18 mouse cellular contexts compared by ENCODE assay signal in genomic region chr6:31056786-31057566, GRCm38 (mm10).
DNase-seq lines count a peak whose midpoint lies in the region; ATAC-seq and TF ChIP-seq lines count a peak whose summit lies in the region.
"Had no signal": no experiment of that assay in that cellular context is flagged by ENCODE, and none has a peak within 500 bp of the region (broad histone marks: within the 10 kb centered on the region; RNA-seq: fewer than 3 reads in every experiment).

No protein-coding gene starts in this region.

- ATAC-seq in heart, postnatal 0 days (ENCODE audit: insufficient read depth, low read depth) = no peak

- no peaks in the 10 kb centered on the region for H3K79me2 ChIP-seq in MEL (ENCODE audit: control insufficient read depth, insufficient read depth, low read length, poor library complexity)

- no peaks in the 10 kb centered on the region for H3K36me3 ChIP-seq in heart, postnatal 0 days (replicated peaks; ENCODE audit: control insufficient read depth, insufficient read depth, low read length)
- H3K36me3 ChIP-seq in MEL (ENCODE audit: control insufficient read depth in 1 of 2, insufficient read depth in 2 of 2, low read length in 2 of 2) = peaks cover 0 to 6% of the 10 kb centered on the region in 2 experiments; a peak in 2 of 4 replicates
- H3K36me3 ChIP-seq: heart, embryonic 15.5 days; limb, embryonic 12.5 days had no signal

- peak; percentile 5 for DNase-seq in heart, postnatal 0 days (ENCODE audit: low spot score)
- no peak for DNase-seq in heart, postnatal 36 days
- DNase-seq in left cerebral cortex, postnatal 4 days = peak; percentile 25
- DNase-seq in left cerebral cortex, adult 9 months (ENCODE audit: low spot score in 2 of 2) = no peak
- no peak for DNase-seq in MEL (ENCODE audit: low read depth, low spot score)
- DNase-seq in brain, embryonic 14.5 days (ENCODE audit: low read depth) = peak; percentile 84
- no peak for DNase-seq in retina, embryonic 14.5 days (ENCODE audit: low spot score)
- no peak for DNase-seq in gastrocnemius, adult 18-20 months (ENCODE audit: low spot score)
- DNase-seq: adrenal gland, postnatal 25 days; cerebellum, adult 9-10 months; gastrocnemius, postnatal 10 days; heart, adult 18-20 months; kidney, adult 9 months; kidney, postnatal 36 days; liver, embryonic 13.5 days; thymus, adult 18-20 months had no signal

- H3K9me3 ChIP-seq in heart, postnatal 0 days (replicated peaks; ENCODE audit: control insufficient read depth, low read length) = no peaks in the 10 kb centered on the region
- no peaks in the 10 kb centered on the region for H3K9me3 ChIP-seq in MEL (replicated peaks; ENCODE audit: insufficient read depth, low read length)
- H3K9me3 ChIP-seq: heart, embryonic 15.5 days; limb, embryonic 12.5 days; liver, embryonic 13.5 days had no signal

- TF ChIP-seq CTCF in heart, postnatal 0 days (IDR thresholded peaks at IDR 0.05; ENCODE audit: low read depth) = no peak
- no peak for TF ChIP-seq CTCF in MEL (IDR thresholded peaks at IDR 0.05 in 2 of 3, conservative IDR thresholded peaks at IDR 0.05 in 1 of 3; ENCODE audit: control insufficient read depth in 1 of 3, insufficient read depth in 1 of 3, low read depth in 2 of 3, low read length in 3 of 3, poor library complexity in 1 of 3, severe bottlenecking in 1 of 3)
- TF ChIP-seq CTCF in brain, embryonic 14.5 days (IDR thresholded peaks at IDR 0.05; ENCODE audit: borderline replicate concordance, extremely low read depth, insufficient read depth, insufficient read length) = no peak

- TF ChIP-seq POLR2A in MEL (IDR thresholded peaks at IDR 0.05; ENCODE audit: control insufficient read depth in 1 of 2, insufficient read depth in 1 of 2, low read depth in 1 of 2, low read length in 2 of 2, poor library complexity in 1 of 2) = no peak
- no peak for TF ChIP-seq POLR2A in brain, embryonic 14.5 days (IDR thresholded peaks at IDR 0.05; ENCODE audit: borderline replicate concordance, extremely low read depth, insufficient read depth, insufficient read length, poor library complexity, severe bottlenecking)

- no peak overlapping the region for H3K27ac ChIP-seq in heart, postnatal 0 days (ENCODE audit: low read depth)
- H3K27ac ChIP-seq in MEL (ENCODE audit: control insufficient read depth, low read depth, low read length) = no peak overlapping the region
- H3K27ac ChIP-seq: heart, embryonic 15.5 days; limb, embryonic 12.5 days; liver, embryonic 13.5 days had no signal

- H3K4me3 ChIP-seq in heart, postnatal 0 days (ENCODE audit: low read depth, low read length) = no peak overlapping the region
- no peak overlapping the region for H3K4me3 ChIP-seq in MEL (ENCODE audit: control insufficient read depth in 1 of 2, insufficient read depth in 1 of 2, low read depth in 2 of 2, low read length in 2 of 2)
- H3K4me3 ChIP-seq: heart, embryonic 15.5 days; limb, embryonic 12.5 days; liver, embryonic 13.5 days had no signal

- no peak for TF ChIP-seq RAD21 in MEL (IDR thresholded peaks at IDR 0.05; ENCODE audit: low read depth, low read length)

- intact Hi-C loops in heart, postnatal 36 days (cut with DNase I) = no loop called here
- intact Hi-C loops in left cerebral cortex, postnatal 4 days (cut with DNase I) = no loop called here

- H3K9ac ChIP-seq in heart, postnatal 0 days (replicated peaks; ENCODE audit: low read depth, low read length) = no peak overlapping the region
- H3K9ac ChIP-seq in MEL (ENCODE audit: control insufficient read depth, low read depth, low read length, poor library complexity, severe bottlenecking) = no peak overlapping the region
- H3K9ac ChIP-seq: heart, embryonic 15.5 days; limb, embryonic 12.5 days; liver, embryonic 13.5 days had no signal

- no peaks in the 10 kb centered on the region for H3K27me3 ChIP-seq in heart, postnatal 0 days (ENCODE audit: control insufficient read depth, insufficient read depth, low read length)
- H3K27me3 ChIP-seq in MEL (ENCODE audit: control insufficient read depth in 1 of 2, insufficient read depth in 2 of 2, low read length in 2 of 2) = no peaks in the 10 kb centered on the region
- H3K27me3 ChIP-seq: heart, embryonic 15.5 days; limb, embryonic 12.5 days; liver, embryonic 13.5 days had no signal

- no peaks in the 10 kb centered on the region for H3K4me1 ChIP-seq in heart, postnatal 0 days (ENCODE audit: control insufficient read depth, insufficient read depth)
- no peaks in the 10 kb centered on the region for H3K4me1 ChIP-seq in MEL (ENCODE audit: control insufficient read depth in 1 of 2, insufficient read depth in 2 of 2, low read length in 2 of 2)
- H3K4me1 ChIP-seq: heart, embryonic 15.5 days; limb, embryonic 12.5 days; liver, embryonic 13.5 days had no signal

- 73% methylated on average over 12 of the region's 12 CpGs for WGBS in heart, postnatal 0 days

- H3K4me2 ChIP-seq in heart, postnatal 0 days (ENCODE audit: low read depth, low read length) = no peak overlapping the region
- H3K4me2 ChIP-seq: heart, embryonic 15.5 days; limb, embryonic 12.5 days; liver, embryonic 13.5 days had no signal

- no peak for TF ChIP-seq EP300 in heart, postnatal 0 days (IDR thresholded peaks at IDR 0.05; ENCODE audit: low read depth)
- no peak for TF ChIP-seq EP300 in MEL (IDR thresholded peaks at IDR 0.05; ENCODE audit: low read depth in 1 of 2, low read length in 2 of 2)

TF ChIP-seq in MEL, 35 proteins besides CTCF, POLR2A, EP300 and RAD21:
- no peak for TF ChIP-seq NRF1 (IDR thresholded peaks at IDR 0.05; ENCODE audit: insufficient read depth, low read depth, low read length, poor library complexity, severe bottlenecking)
- TF ChIP-seq POLR2AphosphoS2 (IDR thresholded peaks at IDR 0.05; ENCODE audit: low read length) = 0 out of 2 replicates have a peak, but pooled peaks have one; percentile 8
- TF ChIP-seq ZNF384 (IDR thresholded peaks at IDR 0.05; ENCODE audit: low read depth, low read length) = peak; percentile 41; the same call in 1 of the 2 replicates

Comparison
In these comparisons a context has a peak if more than half of its experiments do, and no peak if none do; other contexts are left out.
1. DNase-seq: peak in heart, postnatal 0 days (single experiment), left cerebral cortex, postnatal 4 days (single experiment) and brain, embryonic 14.5 days (single experiment); none in heart, postnatal 36 days (0 of 2), left cerebral cortex, adult 9 months (0 of 2), MEL (single experiment), retina, embryonic 14.5 days (single experiment) and gastrocnemius, adult 18-20 months (single experiment).